8 mouse cellular contexts compared by ENCODE assay signal in genomic region chr6:140623226-140624095, GRCm38 (mm10). TPM values are rescaled to one million over a fixed set of nuclear protein-coding genes. Genes with fewer than 3 reads are reported as not detected.
A peak's percentile ranks its signal among the peaks of the same experiment; 100 is the strongest.
DNase-seq lines count a peak whose midpoint lies in the region; ATAC-seq lines count a peak whose summit lies in the region.

No protein-coding gene starts in this region.

- H3K9ac ChIP-seq in hindbrain, embryonic 11.5 days (ENCODE audit: low read depth, low read length): peak overlapping the region; percentile 97

- WGBS in hindbrain, embryonic 11.5 days: under 1% methylated on average over 70 of the region's 117 CpGs

- 0 out of 2 replicates have a peak, but pooled peaks cover 2% of the 10 kb centered on the region for H3K4me1 ChIP-seq in hindbrain, embryonic 11.5 days (replicated peaks; ENCODE audit: control insufficient read depth, insufficient read depth, low read length)

- DNase-seq in MEL-GATA-1-ER (ENCODE audit: extremely low read depth, low read depth): peak; percentile 74
- DNase-seq in cerebellum, adult 8-10 months: peak; percentile 93
- DNase-seq in hindbrain, embryonic 11.5 days (ENCODE audit: low spot score): peak; percentile 96
- DNase-seq in layer of hippocampus, postnatal 10 days (ENCODE audit: low spot score in 2 of 2): peak; percentile 90 to 96
- peak; percentile 96 for DNase-seq in lung, postnatal 10 days
- peak; percentile 96 for DNase-seq in ovary, postnatal 36 days (ENCODE audit: low spot score)
- DNase-seq in thymus, postnatal 25 days: peak; percentile 96

- no peaks in the 10 kb centered on the region for H3K9me3 ChIP-seq in hindbrain, embryonic 11.5 days (ENCODE audit: control insufficient read depth, low read length)

- no peaks in the 10 kb centered on the region for H3K36me3 ChIP-seq in hindbrain, embryonic 11.5 days (ENCODE audit: control insufficient read depth, insufficient read depth, low read length)

- H3K27me3 ChIP-seq in hindbrain, embryonic 11.5 days (ENCODE audit: control insufficient read depth, insufficient read depth, low read length): no peaks in the 10 kb centered on the region

- H3K27ac ChIP-seq in hindbrain, embryonic 11.5 days (ENCODE audit: low read depth, low read length): peak overlapping the region; percentile 93

- H3K4me2 ChIP-seq in hindbrain, embryonic 11.5 days (replicated peaks; ENCODE audit: low read depth, low read length): peak overlapping the region; percentile 47

- ATAC-seq in frontal cortex, adult (ENCODE audit: low TSS enrichment): peak; percentile 66
- ATAC-seq in hindbrain, embryonic 11.5 days (ENCODE audit: low FRiP score): peak; percentile 92

- H3K4me3 ChIP-seq in hindbrain, embryonic 11.5 days (ENCODE audit: low read depth, low read length): peak overlapping the region; percentile 99

RNA-seq across cellular contexts. Expression of gene Aebp2, which starts 1.0 kb away (rescaled TPM):
- 12.8 and 18.9 TPM in 2 replicates for polyA plus RNA-seq in hindbrain, embryonic 11.5 days (2014; fragmentation: Nextera tagmentation; extraction: Ambion mirVana)
- total RNA-seq in layer of hippocampus, postnatal 10 days (2021): 10 to 100 TPM; 45.9 to 47.1 TPM

Comparison
In these comparisons a context has a peak if more than half of its experiments do, and no peak if none do; other contexts are left out.
1. Peak in every context shown above with its lines: DNase-seq, ATAC-seq, H3K4me3 ChIP-seq and H3K27ac ChIP-seq.